Mouse (Mus musculus) kidney, adult 2 months (tissue): Measurements from ENCODE around the gene Adcy5.

Experiments used
- CTCF ChIP-seq: fragments of 200-500 bp; conservative IDR thresholded peaks from 2 replicates; pipeline ENCODE4 v1.5.1; 2011; ENCODE audit warnings: low read depth, mild to moderate bottlenecking, control low read depth, low read length, moderate library complexity, mixed read lengths; ENCODE audit not compliant: insufficient read depth, insufficient read length
- POLR2A ChIP-seq: fragments of 200-500 bp; IDR thresholded peaks from one replicate; pipeline ENCODE4 v1.6.1; 2011; ENCODE audit warnings: low read depth, low read length, control low read depth

DNA sequence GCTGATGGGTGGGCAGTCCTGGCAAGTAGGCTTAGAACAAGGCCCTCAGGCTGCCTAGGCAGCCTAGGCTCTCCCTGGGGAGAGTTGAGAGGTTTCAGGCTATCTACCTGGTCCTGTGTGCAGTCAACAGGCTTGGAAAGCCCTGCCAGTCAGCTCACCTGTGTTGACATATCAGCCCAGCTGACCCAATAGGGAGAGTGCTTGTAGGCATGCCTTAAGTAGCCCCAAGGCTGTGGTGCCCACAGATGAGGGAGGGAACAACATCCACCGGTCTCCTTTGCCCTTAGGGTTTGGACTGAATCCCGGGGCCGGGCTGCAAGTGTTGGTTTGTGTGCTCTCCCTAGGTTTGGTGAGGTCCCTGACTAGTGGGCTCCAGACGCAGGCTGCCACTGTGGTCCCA is 37.8 kb downstream of the Adcy5 start:
- TF ChIP-seq CTCF (no peak), POLR2A (no peak)
